Mouse (Mus musculus) ovary, postnatal 10 days (tissue): ENCODE results near the gene Cntrl.

Experiments
- DNase-seq: peaks from one replicate; pipeline ENCODE4 v3.0.0; 2022; ENCODE audit warnings: low spot score

Gene Cntrl

DNA sequence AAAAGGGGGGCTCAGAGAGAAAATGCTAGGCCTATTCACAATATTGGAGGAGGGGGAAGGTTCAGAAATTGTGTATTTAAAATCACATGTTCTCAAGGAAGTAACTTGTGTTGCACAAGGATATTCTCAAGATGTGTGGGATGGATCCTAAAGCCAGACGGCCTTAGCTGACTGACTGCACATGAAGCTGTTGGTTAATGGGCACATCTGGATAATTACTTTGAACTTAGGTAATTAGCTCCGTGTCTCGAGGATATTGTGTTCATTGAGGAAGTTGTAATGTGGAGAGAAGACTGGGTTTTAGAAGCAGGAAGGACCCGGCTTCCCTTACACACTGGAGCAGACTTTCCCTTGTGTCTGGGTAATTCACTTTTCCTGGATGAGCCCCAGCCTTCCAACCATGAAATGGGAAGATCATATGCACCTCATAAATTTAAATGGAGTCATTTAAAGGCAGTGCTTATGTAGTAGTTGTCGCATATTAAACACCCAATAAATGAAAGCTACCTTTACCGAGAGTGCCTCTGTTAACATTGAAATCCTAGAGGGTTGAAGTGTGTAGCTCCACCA is 113.6 kb downstream of the Cntrl start:
- no peak for DNase-seq

GRCm38 (mm10) chr2:35224285-35224684 is 115.0 kb downstream of the Cntrl start:
- no peak for DNase-seq

DNA sequence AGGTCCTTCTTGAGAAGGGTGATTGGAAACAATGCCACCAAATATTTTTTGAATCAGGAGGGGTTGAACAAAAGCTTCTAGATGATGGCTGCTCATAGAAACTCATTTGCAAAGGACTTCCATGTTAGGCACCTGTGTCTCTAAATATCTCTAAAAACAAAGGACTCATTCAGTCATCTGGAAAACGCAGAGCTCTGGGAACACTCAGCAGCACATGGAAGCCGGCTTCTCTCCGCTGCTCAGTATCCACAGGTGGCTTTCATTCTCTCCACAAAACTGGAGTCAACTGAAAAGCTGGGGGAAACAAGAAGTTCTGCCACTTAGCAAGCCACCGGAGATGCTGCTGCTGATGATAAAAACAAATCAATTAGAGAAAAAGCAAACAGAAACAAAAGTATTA is 118.9 kb downstream of the Cntrl start:
- DNase-seq = no peak
